In genomic region chr4:155221599-155222551, GRCm38 (mm10) we compare ENCODE assay signal across 8 mouse cellular contexts. TPM values are rescaled to one million over a fixed set of nuclear protein-coding genes. Genes with fewer than 3 reads are reported as not detected.
DNase-seq lines count a peak whose midpoint lies in the region; ATAC-seq and TF ChIP-seq lines count a peak whose summit lies in the region.

No protein-coding gene starts in this region.

- TF ChIP-seq EP300 in CH12.LX (IDR thresholded peaks at IDR 0.05; ENCODE audit: low read length), result no peak

- ATAC-seq in forebrain, embryonic 15.5 days (replicated peaks), result no peak

- peaks cover 20 to 40% of the 10 kb centered on the region in 2 experiments for H3K4me1 ChIP-seq in CH12.LX (ENCODE audit: control insufficient read depth in 1 of 2, insufficient read depth in 2 of 2)
- peaks cover 52% of the 10 kb centered on the region for H3K4me1 ChIP-seq in forebrain, embryonic 15.5 days

- no peak overlapping the region; the same call in 1 of the 2 replicates for H3K27ac ChIP-seq in CH12.LX (ENCODE audit: insufficient read depth, low read depth)
- H3K27ac ChIP-seq in forebrain, embryonic 15.5 days (replicated peaks), result peak overlapping the region; percentile 88

- H3K9ac ChIP-seq in CH12.LX (ENCODE audit: insufficient read depth, low read depth), result peak overlapping the region; percentile 35
- H3K9ac ChIP-seq in forebrain, embryonic 15.5 days (replicated peaks), result peak overlapping the region; percentile 94

- no peak for DNase-seq in CH12.LX (ENCODE audit: extremely low read depth)
- peak; percentile 90 for DNase-seq in brain, embryonic 14.5 days (ENCODE audit: low read depth)
- peak; percentile 58 for DNase-seq in heart, postnatal 25 days (ENCODE audit: low spot score)
- DNase-seq in layer of hippocampus, adult 9-11 months, result peak; percentile 74
- peak; percentile 82 for DNase-seq in lung, postnatal 10 days
- DNase-seq in retina, embryonic 14.5 days (ENCODE audit: low spot score), result peak; percentile 53
- DNase-seq in thymus, postnatal 36 days, result peak; percentile 59 to 65

- TF ChIP-seq CTCF in CH12.LX (conservative IDR thresholded peaks at IDR 0.05 in 1 of 2, IDR thresholded peaks at IDR 0.05 in 1 of 2; ENCODE audit: low read depth in 2 of 2, low read length in 2 of 2), result no peak
- no peak for TF ChIP-seq CTCF in brain, embryonic 14.5 days (IDR thresholded peaks at IDR 0.05; ENCODE audit: borderline replicate concordance, extremely low read depth, insufficient read depth, insufficient read length)

- H3K27me3 ChIP-seq in CH12.LX (replicated peaks), result peaks cover 33% of the 10 kb centered on the region
- no peaks in the 10 kb centered on the region for H3K27me3 ChIP-seq in forebrain, embryonic 15.5 days

- under 1% methylated on average over 78 of the region's 93 CpGs for WGBS in forebrain, embryonic 15.5 days

- no peak for TF ChIP-seq POLR2A in CH12.LX (IDR thresholded peaks at IDR 0.05; ENCODE audit: low read depth, low read length)
- TF ChIP-seq POLR2A in brain, embryonic 14.5 days (IDR thresholded peaks at IDR 0.05; ENCODE audit: borderline replicate concordance, extremely low read depth, insufficient read depth, insufficient read length, poor library complexity, severe bottlenecking), result no peak

- intact Hi-C loops in heart, postnatal 25 days (cut with DNase I), result loop anchor here (5.0 kb wide), 1 partner anchor 95 kb away; no protein-coding TSS in a partner anchor

- peak overlapping the region; percentile 81 for H3K4me2 ChIP-seq in CH12.LX (ENCODE audit: insufficient read depth, low read depth, poor library complexity, severe bottlenecking)
- peak overlapping the region; percentile 74 for H3K4me2 ChIP-seq in forebrain, embryonic 15.5 days (replicated peaks)

- no peak for TF ChIP-seq RAD21 in CH12.LX (IDR thresholded peaks at IDR 0.05; ENCODE audit: low read depth, low read length)

- in situ Hi-C loops in CH12.LX (cut with MboI; ENCODE audit: low pct_ligation_motif_present, low pct_unique_long_range_greater_than_20kb, low sequenced_read_pairs), result no loop called here

- dilution Hi-C loops in CH12.LX (cut with MboI; ENCODE audit: extremely low pct_ligation_motif_present, extremely low pct_unique_long_range_greater_than_20kb, low sequenced_read_pairs), result no loop called here

- peaks cover 54% of the 10 kb centered on the region for H3K79me2 ChIP-seq in CH12.LX (replicated peaks; ENCODE audit: control insufficient read depth, extremely low read depth, insufficient read depth, poor library complexity, severe bottlenecking)

- no peaks in the 10 kb centered on the region for H3K9me3 ChIP-seq in CH12.LX (replicated peaks; ENCODE audit: low read length)
- no peaks in the 10 kb centered on the region for H3K9me3 ChIP-seq in forebrain, embryonic 15.5 days

- H3K4me3 ChIP-seq in CH12.LX (replicated peaks in 1 of 3; ENCODE audit: low read depth in 2 of 3, low read length in 2 of 3, poor library complexity in 1 of 3), result peak overlapping the region; percentile 80 to 92 (median 84)
- peak overlapping the region; percentile 93 for H3K4me3 ChIP-seq in forebrain, embryonic 15.5 days

- H3K36me3 ChIP-seq in CH12.LX (replicated peaks in 1 of 2; ENCODE audit: control insufficient read depth in 1 of 2, insufficient read depth in 1 of 2, low read length in 1 of 2), result peaks cover 0 to 14% of the 10 kb centered on the region in 2 experiments
- no peaks in the 10 kb centered on the region for H3K36me3 ChIP-seq in forebrain, embryonic 15.5 days

TF ChIP-seq in CH12.LX, 34 proteins besides CTCF, POLR2A, EP300 and RAD21:
- TF ChIP-seq UBTF (IDR thresholded peaks at IDR 0.05; ENCODE audit: low read depth, low read length), result peak; percentile 63; the same call in 1 of the 2 replicates
- TF ChIP-seq MXI1 (IDR thresholded peaks at IDR 0.05; ENCODE audit: low read depth, low read length), result no peak
- no peak for TF ChIP-seq ZMIZ1 (IDR thresholded peaks at IDR 0.05; ENCODE audit: low read depth, low read length)
- no peak; the same call in 1 of the 2 replicates for TF ChIP-seq CHD1 (IDR thresholded peaks at IDR 0.05; ENCODE audit: low read depth, low read length)
- TF ChIP-seq JUND (conservative IDR thresholded peaks at IDR 0.05; ENCODE audit: low read depth, low read length), result no peak
- peak; percentile 50; the same call in 1 of the 2 replicates for TF ChIP-seq SIN3A (IDR thresholded peaks at IDR 0.05; ENCODE audit: low read length)
TF ChIP-seq in CH12.LX: peak in this region for 2.

RNA-seq across cellular contexts. Expression of gene Ski, which starts 0.5 kb away (rescaled TPM):
- 9.9 and 10.1 TPM in 2 replicates for total RNA-seq in CH12.LX (2012; rRNA removed)
- 3.3 and 4.1 TPM in 2 replicates for total RNA-seq in CH12.LX (2014; rRNA removed)
- polyA plus RNA-seq in CH12.LX (2012; ENCODE audit: insufficient read length, low read depth), result 14.1 and 17.9 TPM in 2 replicates
- polyA plus RNA-seq in brain, embryonic 14.5 days (2012; rRNA removed), result 38.6 and 55.2 TPM in 2 replicates
- polyA plus RNA-seq in forebrain, embryonic 15.5 days (2015; fragmentation: Nextera tagmentation; extraction: Ambion mirVana), result 14.3 TPM in 2 replicates
- 10 to 100 TPM; 55.0 to 63.9 TPM for total RNA-seq in heart, postnatal 25 days (2021)

RNA-seq across cellular contexts. Expression of gene Faap20, which starts 27.7 kb away (rescaled TPM):
- total RNA-seq in CH12.LX (2012; rRNA removed) (42.1 and 45.0 TPM in 2 replicates), CH12.LX (2014; rRNA removed) (24.1 and 31.0 TPM in 2 replicates)
- 35.7 and 36.4 TPM in 2 replicates for polyA plus RNA-seq in CH12.LX (2012; ENCODE audit: insufficient read length, low read depth)
- 71.9 and 96.0 TPM in 2 replicates for polyA plus RNA-seq in brain, embryonic 14.5 days (2012; rRNA removed)
- polyA plus RNA-seq in forebrain, embryonic 15.5 days (2015; fragmentation: Nextera tagmentation; extraction: Ambion mirVana), result 88.2 and 89.3 TPM in 2 replicates
- total RNA-seq in heart, postnatal 25 days (2021), result 10 to 100 TPM; 13.5 to 15.5 TPM
